Mouse (Mus musculus): ENCODE results near the gene Nagk. TPM values are rescaled to one million over a fixed set of nuclear protein-coding genes. Genes with fewer than 3 reads are reported as not detected.
"Not testable (repeated sequence)": the region's sequence is repeated elsewhere in the genome, so short reads cannot be mapped to it uniquely, and the experiment has no call there.

Nagk gene
- 10 to 100 TPM; 38.8 to 42.8 TPM for total RNA-seq (2021)
- long read RNA-seq, experiment 1, transcript Nagk-206 (10 exons, 1,049 nt), result minor isoform, 24 of 82 reads
- long read RNA-seq, experiment 1, transcript Nagk-201 (10 exons, 1,405 nt), result major isoform, 32 of 82 reads
- long read RNA-seq, experiment 1, partial matches to known transcripts, result 11 of 82 reads
- long read RNA-seq, experiment 1, other reads (novel, unspliced or antisense), result 10 of 82 reads
- long read RNA-seq, experiment 2, transcript Nagk-201 (10 exons, 1,405 nt), result major isoform, 23 of 60 reads
- long read RNA-seq, experiment 2, transcript Nagk-206 (10 exons, 1,049 nt), result minor isoform, 11 of 60 reads
- long read RNA-seq, experiment 2, partial matches to known transcripts, result 11 of 60 reads
- long read RNA-seq, experiment 2, other reads (novel, unspliced or antisense), result 11 of 60 reads

- DNase-seq, result peak; percentile 95
Measured at GRCm38 (mm10) chr6:83794760-83795296, at the start of gene Nagk. Gene Nagk, plus strand, starts transcription at chr6:83794982.

- DNase-seq, result no peak
Measured at GRCm38 (mm10) chr6:83745466-83745865, 49.3 kb upstream of the Nagk start.

DNA sequence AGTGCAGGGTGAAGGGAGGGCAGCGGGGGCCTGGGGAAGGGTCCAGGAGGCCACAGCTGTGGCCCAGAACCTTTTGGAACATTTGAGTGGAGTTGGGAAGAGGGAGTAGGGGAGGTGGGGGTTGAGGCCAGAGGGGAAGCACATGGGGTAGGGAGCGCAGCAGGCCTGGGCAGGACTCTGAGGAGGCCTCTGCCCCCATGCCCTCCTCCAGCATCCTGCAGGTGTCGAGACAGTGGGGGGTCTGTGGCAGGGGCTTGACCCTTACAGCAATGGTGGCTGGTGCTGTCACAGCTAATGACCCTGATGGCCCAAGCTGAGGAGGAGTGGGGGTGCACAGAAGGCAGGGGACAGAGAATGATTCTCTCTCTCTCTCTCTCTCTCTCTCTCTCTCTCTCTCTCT lies 45.5 kb upstream of the Nagk start:
- DNase-seq, result no peak

GRCm38 (mm10) chr6:83750171-83750684 lies 44.6 kb upstream of the Nagk start:
- peak; percentile 81 for DNase-seq

DNA sequence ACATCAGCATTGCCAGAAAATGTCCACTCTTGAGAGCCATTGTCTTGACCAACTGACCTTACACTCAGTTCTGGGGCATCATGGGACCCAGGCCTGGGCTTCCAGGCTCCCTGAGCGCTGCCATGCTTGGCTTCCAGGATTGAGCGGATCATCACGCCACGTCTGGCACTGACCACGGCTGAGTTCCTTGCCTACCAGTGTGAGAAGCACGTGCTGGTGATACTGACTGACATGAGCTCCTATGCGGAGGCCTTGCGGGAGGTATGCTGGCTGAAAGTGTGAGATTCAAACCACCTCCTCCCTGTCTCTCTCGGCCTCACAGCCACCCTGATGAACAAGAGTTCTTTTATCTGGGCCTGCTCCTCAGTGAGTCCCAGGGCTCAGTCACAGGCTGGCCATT lies 38.7 kb upstream of the Nagk start:
- no peak for DNase-seq

DNA sequence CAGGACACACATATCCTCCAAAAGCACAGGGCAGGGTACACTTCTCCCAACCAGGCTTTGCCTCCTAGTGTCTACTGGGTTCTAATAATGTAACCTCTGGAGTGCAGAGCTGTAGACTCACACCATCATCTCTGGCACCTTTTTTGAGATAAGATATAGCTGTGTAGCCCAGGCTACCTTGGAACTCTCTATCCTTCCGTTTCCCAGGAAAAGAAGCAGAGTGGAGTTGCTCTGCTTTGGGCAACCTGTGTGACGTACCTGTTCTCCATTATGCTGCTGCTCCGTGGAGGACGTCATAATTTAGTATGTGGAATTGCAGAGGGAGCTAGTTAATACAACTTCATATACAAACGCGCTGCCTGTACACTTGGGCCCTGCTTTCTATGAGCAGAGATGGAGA lies 32.4 kb upstream of the Nagk start, which contains the start of gene Ankrd53:
TSS of gene Ankrd53 (plus strand) at position 301 of the 400 bp plus-strand sequence.
- DNase-seq, result no peak

DNA sequence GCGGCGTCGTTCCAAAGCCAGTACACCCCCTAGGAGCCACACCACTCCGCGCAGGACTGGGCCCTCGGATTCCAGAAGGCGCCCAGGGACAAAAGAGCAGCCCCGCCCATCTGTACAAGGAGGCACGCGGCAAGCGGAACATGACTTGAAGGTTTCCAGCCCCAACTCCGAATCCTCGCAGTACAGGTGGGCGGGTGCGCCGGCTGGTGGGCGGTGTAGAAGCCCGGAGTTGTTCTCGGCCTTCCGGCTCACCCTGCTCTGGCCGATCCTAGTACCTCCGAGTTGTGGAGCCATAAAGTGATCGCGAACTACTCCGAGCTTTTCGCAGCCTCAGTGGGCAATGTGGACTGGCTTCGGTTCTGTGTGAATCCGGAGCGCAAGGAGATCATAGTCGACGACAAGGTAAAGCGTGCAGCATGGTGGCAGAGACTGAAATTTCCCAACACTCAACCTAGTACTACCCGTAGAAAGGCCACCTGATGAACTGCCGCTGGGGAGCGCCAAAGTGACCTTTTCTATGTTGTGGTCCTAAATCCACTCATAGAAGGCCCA lies 31.8 kb upstream of the Nagk start:
- peak; percentile 51 for DNase-seq

DNA sequence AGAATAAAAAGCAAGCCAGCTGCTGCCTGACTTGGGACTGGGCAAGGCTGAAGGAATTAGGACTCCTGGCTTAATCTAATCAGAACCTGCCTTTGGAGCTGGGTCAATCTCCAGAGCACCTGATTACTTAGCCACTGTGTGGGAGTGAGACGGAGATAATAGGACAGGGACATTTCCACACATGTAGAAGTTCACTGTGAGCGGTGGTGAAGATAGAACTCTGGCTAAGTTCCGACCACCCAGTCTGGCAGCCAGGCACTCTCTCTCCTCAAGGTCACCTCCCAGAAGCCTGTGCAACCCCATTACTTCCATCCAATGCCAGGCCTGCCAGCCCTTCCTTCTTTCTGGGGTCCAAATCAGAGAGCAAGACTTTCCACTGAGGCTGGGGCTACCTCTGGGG lies 27.8 kb upstream of the Nagk start:
- no peak for DNase-seq

DNA sequence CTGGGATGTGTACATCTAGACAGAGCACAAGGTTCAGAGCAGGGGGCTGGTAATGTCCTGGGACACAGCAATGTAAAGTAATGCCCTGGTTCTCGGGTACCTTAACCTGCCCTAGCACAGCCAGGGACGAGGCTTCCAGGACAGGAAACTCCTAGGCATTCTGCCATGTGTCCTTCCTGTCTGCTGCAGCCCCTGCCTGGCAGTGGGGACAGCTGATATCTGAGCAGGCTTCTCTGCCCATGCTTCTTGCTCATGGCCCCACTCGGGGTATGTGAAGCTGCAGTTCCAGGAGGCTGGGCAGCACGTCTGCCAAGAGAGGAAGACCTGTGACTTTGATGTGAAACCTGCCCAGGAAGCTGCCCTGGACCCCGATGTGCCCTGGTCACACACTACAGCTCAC lies 26.3 kb upstream of the Nagk start:
- no peak for DNase-seq

GRCm38 (mm10) chr6:83774126-83774525 lies 20.7 kb upstream of the Nagk start:
- no peak for DNase-seq

DNA sequence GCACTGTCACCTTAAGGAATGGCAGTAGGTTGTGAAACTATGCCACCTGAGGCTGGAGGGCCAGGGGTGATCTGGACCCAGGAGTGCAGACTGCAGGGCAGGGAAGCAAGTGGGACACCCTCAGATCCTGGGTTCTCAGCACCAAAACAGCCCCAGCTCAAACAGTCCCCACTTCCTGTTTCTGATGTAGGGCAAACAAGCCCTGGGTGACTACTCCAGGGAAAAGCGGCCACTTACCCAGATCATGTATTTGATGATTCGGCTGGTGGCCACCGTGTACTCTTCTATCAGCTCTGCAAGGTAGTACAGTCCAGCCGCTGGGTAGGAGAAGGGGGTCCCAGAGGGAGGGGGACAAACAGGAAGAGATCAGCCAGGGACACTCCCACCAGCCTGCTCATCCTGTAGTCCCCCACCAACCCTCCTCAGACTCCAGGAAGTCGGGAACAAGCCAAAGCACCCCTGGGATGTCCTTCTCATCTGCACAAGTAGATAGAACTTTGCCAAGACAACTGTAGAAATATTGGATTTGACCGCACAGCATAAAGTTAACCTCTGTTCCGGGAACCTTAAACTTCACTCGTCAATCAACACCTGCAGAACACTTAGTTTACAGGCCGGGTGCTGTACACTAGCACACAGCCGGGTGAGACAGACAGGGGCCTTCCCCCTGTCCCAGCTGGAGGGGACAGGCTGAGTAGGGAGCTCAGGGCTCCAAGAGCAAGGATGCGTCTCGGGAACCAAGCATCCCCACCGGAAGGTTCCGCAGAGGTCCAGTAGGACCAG lies 19.8 kb upstream of the Nagk start:
- DNase-seq, result peak; percentile 28

GRCm38 (mm10) chr6:83775638-83776293 lies 19.0 kb upstream of the Nagk start, which contains the start of gene Tex261:
Gene Tex261, minus strand, starts transcription at chr6:83775813.
- DNase-seq, result peak; percentile 97

DNA sequence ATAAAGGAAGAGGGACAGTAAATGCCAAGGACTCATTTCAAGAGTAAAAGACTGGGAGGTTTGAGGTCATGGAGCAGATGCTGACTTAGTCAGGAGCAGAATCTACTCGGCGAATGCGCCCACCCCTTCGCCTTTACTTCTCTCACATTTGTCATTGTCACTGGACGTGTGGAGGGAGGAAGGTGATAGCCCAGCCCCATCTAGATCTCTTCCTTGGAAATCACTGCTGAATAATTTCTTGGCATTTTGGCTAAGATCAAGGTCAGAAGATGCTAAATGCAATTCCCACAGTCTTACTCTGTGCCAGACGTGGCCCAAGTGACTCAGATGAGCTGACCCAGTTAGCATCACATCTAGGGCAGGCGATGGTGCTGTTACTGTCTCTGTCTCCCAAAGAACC lies 16.5 kb upstream of the Nagk start:
- DNase-seq, result peak; percentile 51

DNA sequence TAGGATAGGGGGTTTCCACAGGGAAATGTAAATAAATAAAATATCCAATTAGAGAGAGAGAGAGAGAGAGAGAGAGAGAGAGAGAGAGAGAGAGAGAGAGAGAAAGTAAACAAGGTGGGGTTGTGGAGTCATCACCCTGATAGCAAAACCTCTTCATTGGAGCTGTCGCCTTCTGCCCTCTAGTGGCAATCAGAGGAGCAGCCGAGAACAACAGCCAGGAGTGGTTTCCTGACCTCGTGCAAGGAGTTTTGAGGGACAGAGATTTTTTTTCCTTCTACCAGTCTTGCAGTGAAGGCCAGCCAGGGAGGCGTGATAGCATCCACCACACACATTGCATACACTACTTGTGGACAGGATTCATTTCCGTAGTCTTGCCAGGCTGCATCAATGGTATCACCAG lies 15.8 kb upstream of the Nagk start:
- peak; percentile 71 for DNase-seq

GRCm38 (mm10) chr6:83786426-83786825 lies 8.4 kb upstream of the Nagk start:
- no peak for DNase-seq

DNA sequence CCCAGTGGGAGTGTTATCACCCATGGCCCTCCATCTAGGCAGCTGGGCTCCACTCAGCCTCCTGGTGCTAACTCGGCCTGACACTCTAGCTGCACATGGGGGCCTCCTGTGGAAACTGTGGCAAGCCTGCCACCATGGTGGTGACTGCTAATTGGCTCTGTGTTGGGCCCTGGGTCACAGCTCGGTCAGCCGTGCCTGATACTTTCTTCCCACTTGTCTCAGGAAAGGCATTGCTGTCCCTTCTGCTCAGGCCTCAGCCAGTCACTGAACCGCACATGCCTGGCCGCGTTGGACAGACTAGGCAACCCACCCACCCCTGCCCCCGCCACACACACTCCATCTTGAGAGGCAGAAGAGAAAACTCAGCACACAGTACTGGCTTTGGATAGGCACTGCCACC lies 6.2 kb upstream of the Nagk start:
- DNase-seq, result no peak

DNA sequence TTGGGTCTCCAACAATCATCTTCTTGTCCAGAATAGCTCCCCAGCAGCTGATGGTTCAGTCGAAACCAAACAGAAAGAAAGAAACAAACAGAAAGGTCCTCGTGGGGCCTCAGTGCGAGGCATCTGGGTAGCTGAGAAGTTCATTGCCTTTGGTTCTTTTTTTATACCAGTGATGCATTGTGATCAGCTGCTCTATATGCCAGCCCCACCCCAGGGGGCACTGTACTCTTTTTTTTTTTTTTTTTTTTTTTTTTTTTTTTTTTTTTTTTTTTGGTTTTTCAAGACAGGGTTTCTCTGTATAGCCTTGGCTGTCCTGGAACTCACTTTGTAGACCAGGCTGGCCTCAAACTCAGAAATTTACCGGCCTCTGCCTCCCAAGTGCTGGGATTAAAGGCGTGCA lies 4.2 kb upstream of the Nagk start:
- DNase-seq, result not testable (repeated sequence)

- DNase-seq, result peak; percentile 29
Measured at GRCm38 (mm10) chr6:83791251-83791890, 3.4 kb upstream of the Nagk start.

- DNase-seq, result peak; percentile 42
Measured at GRCm38 (mm10) chr6:83795492-83795900, 714 bp downstream of the Nagk start.

DNA sequence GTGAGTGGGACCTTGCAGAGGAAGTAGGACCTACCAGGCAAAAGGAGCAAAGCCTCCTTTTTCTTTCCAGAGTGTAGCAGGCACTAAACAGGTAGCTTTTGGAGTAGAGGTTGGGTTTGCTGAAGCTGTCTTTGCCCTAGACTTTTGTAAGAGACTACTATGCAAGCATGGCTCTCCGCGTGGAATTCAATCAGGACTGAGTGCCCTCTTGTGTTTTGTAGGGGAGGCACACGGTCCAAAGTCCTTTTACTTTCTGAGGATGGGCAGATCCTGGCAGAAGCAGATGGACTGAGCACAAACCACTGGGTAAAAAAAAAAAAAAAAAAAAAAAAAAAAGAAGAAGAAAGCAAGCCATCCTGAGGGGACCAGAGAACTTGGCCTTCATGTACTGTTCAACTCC lies 1.9 kb downstream of the Nagk start:
- DNase-seq, result no peak

GRCm38 (mm10) chr6:83802033-83802432 lies 7.3 kb downstream of the Nagk start:
- no peak for DNase-seq

Measured in adrenal gland, postnatal 10 days (tissue).